Mouse (Mus musculus) WW6 (cell line): ENCODE results near the gene Rad51ap2.

Experiments
- DNase-seq: peaks from one replicate; pipeline ENCODE4 v3.0.0-alpha.2; 2013; ENCODE audit warnings: low read depth, low spot score

The Rad51ap2 gene

DNA sequence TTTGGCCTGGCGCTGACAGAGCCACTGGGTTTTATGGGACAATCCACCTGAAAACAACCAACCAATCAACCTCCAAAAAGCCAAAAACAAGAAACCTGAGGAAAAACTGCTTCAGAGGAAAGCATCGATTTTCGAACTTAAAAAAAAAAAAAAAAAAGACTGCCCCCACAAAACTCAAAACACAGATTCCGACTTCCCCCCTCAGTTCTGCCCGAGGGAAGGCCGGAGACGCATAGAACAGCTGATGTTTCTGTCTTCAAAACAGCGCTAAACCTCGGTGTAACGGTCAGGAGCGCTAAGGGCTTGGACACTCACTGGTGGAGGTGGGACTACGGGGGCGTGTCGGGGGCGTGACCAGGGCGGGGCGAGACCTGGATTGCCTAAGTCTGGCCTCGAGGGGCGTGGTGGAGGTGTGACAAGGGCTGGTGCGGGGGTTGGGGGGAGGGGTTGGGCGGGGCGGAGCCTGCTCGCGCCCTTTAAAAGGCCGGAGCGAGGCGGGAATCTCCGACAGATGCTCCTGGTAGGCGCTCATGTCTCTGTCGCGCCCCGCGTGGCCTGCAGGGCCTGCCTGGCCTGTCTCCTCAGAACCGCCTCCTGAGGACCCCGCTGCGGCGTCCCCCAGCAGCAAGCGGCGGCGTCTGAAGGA, at the start of gene Rad51ap2:
Rad51ap2 (plus strand) TSS at position 531 of the 646 bp plus-strand sequence.
- DNase-seq: peak; percentile 80

DNA sequence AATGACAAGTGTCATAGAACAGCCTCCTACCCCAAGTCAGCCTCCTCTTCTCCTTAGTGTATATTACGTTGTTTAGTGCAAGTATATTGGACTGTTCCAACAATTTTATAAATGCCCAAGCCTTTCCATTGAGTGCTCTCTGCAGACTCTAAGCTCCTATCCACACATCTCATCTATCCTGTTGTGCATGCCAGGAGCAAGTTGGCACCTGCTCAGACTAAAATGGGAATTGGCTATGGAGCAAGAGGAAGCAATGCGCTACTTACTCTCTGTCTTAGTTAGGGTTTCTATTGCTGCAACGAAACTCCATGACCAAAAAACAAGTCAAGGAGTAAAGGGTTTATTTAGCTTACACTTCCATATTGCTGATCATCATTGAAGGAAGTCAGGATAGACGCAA, 48.2 kb upstream of the Rad51ap2 start:
- no peak for DNase-seq

DNA sequence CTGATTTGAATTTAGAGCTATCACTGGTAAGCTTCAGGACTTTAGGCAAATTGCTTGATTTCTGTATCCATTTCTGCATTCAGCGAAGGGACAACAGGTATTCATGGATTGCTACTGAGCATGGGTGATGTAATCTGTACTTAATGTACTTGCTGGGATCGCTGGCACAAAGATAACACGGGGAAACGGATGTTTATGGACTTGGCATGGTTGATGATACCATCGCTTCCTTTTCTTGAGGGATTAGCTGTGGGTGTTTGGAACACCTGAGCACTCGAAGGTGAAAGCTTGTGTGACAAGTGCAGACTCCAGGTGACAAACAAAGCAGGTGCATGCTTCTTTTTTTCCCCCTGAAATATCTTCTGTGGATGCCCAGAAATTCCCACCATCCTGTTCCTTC, 37.8 kb upstream of the Rad51ap2 start:
- no peak for DNase-seq

DNA sequence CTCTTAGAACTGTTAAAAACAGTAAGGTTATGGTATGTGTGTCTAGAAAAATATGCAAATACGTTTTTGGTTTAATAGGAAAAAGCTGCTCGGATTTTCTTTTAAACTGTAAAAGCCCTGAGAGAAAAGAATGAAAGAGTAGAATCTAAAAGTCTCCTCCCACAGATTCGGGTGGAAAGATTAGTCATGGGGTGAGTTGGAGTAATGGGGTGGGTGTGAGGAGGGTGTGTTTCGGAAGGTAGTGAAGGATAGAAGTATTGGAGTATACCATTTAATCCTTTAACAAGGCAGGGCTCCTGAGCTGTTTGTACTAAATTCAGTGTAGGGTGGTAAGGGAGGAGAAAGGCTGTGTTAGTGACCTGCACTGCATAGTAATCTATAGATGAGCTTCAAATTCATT, 28.5 kb upstream of the Rad51ap2 start:
- DNase-seq: no peak

DNA sequence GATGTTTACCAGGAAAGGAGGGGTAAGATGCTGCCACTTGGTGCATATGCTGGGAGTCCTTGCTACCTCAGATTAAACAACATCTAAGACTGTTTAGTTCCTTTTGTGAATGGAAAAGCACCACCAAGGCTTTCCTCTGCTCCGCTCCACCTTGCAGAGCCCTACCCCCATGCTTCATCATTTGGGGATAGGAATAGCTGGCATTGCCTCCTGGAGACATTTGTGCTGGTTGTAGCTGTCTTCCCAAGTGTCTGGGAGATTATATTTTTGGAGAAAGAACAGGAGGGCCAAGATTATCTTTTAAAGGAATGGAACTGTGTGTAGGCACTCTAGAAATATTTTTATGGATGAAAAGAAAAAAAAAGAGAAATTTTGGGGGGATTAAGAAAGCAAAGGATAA, 22.8 kb upstream of the Rad51ap2 start:
- DNase-seq: no peak

DNA sequence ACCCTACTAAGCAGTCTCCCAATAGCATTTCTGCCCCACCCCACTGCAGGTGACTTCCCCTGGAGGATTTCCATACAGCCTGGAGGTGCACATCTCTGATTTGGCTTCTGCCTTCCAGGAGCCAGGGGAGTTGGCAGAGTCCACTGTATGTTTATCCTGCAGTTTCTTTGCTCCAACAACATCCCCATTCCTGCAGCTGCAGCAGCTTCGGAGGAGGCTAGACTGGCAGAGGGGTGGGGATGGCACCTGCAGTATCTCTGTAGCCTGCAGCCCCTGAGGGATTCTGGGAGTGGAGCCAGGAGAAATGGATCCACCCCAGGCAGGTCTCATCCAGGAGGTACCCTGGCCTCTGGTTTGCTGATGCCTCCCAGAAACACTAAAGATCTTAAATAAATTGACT, 22.2 kb upstream of the Rad51ap2 start:
- DNase-seq: no peak

DNA sequence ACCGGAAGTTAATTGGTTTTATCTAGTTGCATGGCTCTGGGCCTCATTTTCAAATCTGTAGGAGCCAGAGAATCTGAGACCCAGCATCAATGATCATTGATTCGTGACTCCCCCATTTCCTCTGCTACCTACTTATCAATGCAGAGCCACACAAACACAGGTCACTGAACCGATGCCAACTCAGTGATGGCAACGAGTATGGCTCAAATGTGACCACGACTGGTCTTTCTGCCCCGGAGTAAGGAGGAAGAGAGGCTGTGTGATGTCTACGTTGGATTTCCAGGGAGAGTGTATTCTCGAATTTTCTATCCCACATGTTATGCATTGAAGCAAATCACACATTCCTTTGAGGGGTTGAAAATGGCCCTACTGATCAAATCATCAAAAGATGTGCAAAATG, 21.4 kb upstream of the Rad51ap2 start:
- no peak for DNase-seq

DNA sequence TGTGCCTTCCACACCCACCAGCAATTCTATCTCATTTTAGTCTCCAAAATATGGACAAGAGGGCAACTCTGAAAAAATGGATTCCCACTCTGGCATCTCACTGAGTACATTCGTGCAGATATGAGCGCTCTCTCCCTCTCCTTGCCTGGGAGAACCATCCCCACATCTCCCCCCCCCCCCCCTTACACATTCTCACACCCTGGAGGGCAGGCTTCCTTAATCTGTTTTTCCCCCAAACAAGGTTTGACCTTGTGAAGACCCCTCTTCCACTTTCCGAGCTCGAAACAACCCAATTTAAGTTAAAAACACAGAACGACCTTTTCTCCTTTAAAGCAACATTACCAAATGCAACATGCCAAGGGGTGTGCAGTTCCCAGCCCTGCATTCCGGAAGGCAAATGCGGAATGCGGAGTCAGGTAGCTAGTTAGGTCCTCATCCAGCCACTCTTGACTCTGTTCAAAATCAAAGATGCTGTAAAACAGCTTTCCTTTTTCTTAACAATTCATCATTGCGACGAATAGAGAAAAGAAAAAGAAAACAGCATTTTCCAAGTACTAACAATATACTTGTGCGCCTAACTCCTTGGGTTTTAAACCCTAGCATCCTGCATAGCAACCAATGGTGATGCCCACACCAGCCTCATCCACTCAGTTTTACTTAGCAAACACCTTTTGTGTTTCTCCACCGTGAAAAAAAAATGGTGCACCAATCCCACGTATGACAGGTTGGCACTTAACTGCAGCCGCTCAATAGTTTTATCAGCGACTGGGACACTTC, 20.4 kb upstream of the Rad51ap2 start:
- DNase-seq: no peak

DNA sequence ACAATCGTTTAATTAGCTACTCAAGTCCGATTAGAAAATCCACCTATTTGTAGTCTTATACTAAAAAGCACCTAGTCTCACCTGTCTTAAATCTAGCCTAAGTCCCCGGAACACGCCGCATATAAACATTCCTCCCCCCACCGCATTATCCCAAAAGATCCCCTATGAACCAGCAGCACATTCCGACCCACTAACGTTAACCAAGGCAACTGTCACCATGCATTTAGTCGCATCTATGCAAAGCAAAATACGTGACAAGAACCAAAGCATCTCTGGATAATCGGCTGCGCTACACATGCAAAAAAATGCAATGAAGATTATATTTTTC, 19.9 kb upstream of the Rad51ap2 start:
- no peak for DNase-seq

DNA sequence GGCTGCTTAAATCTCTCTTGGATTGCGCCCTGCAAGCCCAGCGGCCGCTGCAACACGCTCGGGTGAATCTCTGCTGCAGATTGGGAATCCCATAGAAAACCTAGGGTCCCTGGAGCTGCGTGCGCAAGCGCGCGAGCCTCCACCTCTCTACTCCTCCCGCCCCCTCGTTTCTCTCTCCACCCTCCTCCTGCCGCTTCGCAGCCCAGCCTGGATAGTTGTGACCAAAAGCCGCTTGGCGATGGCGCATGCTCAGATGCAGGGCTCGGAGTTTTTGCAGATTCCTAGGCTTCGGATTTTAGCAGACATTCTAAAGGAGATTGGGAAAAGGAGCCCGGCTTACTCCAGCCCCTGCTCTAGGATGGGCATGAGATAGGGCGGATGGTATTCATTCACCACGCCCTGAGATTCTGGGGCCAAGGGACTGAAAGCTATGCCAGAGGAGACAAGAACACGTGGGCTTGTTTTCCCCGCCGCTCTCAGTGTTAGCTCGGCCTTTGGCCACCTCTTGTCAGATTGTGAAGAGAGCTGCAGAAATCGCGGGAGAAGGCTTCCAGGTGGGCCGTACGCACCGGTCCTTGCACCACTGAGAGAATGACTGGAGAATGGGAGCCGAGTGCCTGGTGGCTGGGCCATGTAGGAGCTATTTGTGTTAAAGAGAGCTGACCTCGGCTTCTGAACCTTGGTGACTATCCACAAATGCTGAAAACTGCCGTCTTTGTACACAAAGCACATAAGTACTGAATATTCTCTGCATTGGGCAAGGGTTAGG, 19.2 kb upstream of the Rad51ap2 start, which contains the start of gene Vsnl1:
Vsnl1 (minus strand) TSS at position 117 of the 769 bp plus-strand sequence.
- DNase-seq: no peak

DNA sequence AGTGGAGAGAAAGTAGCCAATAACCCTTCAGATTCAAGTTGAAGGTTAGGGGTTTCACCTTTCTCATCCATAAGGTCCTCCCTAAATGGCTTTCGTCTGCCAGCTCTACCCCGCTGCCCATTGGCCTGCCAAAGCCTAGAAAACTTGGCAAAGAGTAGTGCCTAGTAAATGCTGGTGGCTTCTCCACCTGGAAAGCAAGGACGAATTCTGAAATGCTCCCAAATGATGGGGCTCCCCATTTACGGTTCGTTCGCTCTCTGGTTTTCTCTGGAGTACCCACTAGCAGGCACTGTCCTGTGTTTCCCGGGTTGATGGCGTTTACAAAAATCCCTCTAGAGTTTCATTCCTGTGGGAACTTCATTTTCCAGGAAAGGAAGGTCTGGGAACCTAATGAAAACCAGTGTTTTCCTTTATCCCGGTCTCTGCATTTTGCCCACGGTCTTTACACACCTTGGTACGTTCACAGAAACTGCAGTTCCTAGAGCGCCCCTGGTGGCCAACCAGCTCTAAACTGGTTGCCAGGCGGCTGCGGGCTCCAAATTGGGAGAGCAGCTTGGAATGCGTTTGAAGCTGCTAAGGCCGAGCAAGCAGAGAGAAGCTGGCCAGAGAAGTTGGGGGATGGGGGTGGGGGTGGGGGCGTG, 18.5 kb upstream of the Rad51ap2 start:
- DNase-seq: peak; percentile 80

DNA sequence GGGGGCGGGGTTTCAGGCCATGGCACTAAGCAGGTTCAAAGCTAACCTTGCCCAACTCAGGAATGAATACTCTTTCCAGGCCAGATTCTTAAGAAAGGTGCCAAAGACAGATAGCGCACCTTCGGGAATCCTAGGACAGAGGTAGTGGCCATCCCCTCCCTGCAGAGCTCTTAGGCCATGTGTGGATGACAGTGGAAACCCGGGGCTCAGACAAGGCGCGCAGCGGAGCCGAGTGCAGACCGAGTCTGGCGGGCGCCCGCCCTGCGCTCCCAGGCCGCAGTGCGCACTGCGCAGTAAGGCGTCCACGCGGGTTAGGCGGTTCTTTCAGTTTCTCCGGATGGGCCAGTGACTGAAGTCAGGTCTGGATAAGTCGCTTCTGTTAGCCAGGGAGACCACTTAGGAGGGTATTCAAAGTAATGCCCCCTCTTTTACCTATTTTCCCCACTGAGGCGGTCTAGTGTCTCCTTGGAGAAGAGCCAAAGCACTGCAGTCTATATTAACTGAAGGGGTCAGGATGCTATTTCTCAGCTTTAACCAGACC, 17.9 kb upstream of the Rad51ap2 start:
- no peak for DNase-seq

DNA sequence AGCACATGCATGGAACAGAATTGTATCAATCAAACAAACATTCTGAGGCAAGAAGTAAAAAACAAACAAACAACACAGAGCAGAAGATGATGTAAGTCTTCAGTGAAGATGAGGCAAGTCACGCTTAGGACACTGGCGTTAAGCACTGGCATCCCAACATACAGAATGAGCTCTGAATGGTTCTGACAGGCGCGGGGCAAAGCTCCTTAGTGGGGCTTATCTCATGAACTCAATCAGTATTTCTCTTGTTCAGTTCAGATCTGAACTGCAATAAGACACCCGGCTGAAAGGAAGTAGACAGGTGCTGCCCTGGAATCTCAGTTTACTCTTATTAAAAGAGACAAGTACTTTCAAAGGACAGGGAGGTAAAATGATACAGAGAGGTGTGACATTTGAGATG, 1.7 kb upstream of the Rad51ap2 start:
- no peak for DNase-seq

DNA sequence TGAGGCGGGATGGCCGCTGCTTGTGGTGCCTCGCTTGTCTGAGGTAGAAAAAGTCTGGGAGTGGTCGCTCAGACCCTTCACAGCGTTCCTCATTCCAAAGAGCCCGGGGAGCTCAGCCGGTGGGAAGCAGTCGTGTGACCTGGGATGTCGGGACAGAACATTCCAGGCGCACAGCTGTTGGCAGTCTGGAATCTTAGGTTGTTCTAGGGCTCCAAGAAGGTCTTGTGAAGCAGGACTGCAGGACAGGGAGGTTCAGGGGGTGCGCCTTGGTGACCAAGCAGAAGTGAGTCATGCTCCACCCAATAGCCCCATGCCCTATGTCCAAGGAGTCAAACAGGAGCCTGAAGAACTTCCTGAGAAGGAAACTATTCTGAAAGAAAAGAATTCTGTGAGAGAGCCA, 334 bp downstream of the Rad51ap2 start:
- DNase-seq: no peak

DNA sequence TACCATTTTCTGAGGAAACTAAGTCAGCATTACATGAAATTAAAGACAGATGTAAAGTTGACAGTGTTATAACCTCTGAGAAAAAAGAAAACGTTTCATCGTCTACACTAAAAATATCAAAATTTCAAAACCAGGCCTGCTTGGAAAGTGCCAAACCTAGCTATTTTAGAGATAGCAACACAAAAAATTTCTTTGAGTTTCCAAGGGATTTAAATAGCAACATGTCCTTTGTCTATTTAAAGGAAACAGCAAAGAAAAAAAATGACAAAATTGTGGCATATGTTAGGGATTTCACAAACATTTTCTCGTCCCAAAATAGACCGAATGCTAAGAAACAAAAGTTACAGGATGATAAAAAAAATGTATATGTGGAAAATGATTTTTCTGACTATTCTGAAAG, 753 bp downstream of the Rad51ap2 start:
- DNase-seq: no peak
